Mouse (Mus musculus) liver, adult 2 months (tissue): ENCODE measurements around the gene Ppargc1a. TPM values are rescaled to one million over a fixed set of nuclear protein-coding genes. Genes with fewer than 3 reads are reported as not detected.

ENCODE experiments used
- DNase-seq: peaks from one replicate; pipeline ENCODE4 v3.0.0-alpha.2; 2011; ENCODE audit warnings: low read depth, low spot score; ENCODE audit errors: extremely low read depth
- H3K27ac ChIP-seq: fragments of 200-500 bp; replicated peaks from 2 replicates; pipeline ENCODE4 v1.5.1; 2012; ENCODE audit warnings: low read depth, mild to moderate bottlenecking, control low read depth, inconsistent platforms, low read length; ENCODE audit not compliant: insufficient read depth
- H3K27me3 ChIP-seq: fragments of 200-500 bp; 2 replicates; pipeline ENCODE4 v1.6.1; 2012; ENCODE audit warnings: mild to moderate bottlenecking, moderate library complexity, low read length, inconsistent platforms; ENCODE audit not compliant: control insufficient read depth, insufficient read depth
- H3K36me3 ChIP-seq: fragments of 200-500 bp; 2 replicates; pipeline ENCODE4 v1.6.1; 2012; ENCODE audit warnings: low read length, inconsistent platforms; ENCODE audit not compliant: control insufficient read depth, insufficient read depth
- H3K4me1 ChIP-seq: fragments of 200-500 bp; 2 replicates; pipeline ENCODE4 v1.6.1; 2011; ENCODE audit warnings: low read length; ENCODE audit not compliant: control insufficient read depth, insufficient read depth
- H3K4me3 ChIP-seq: fragments of 200-500 bp; 2 replicates; pipeline ENCODE4 v1.5.1; 2011; ENCODE audit warnings: low read depth, mild to moderate bottlenecking, control low read depth, low read length, moderate library complexity; ENCODE audit not compliant: insufficient read depth
- H3K79me2 ChIP-seq: fragments of 200-500 bp; 2 replicates; pipeline ENCODE4 v1.6.1; 2012; ENCODE audit warnings: inconsistent platforms, mild to moderate bottlenecking, low read length, moderate library complexity; ENCODE audit not compliant: control insufficient read depth, insufficient read depth
- H3K9ac ChIP-seq: fragments of 200-500 bp; 2 replicates; pipeline ENCODE4 v1.6.1; 2012; ENCODE audit warnings: low read depth, mild to moderate bottlenecking, control low read depth, inconsistent platforms, low read length
- CTCF ChIP-seq: fragments of 200-500 bp; IDR thresholded peaks from 2 replicates; pipeline ENCODE4 v1.5.1; 2011; ENCODE audit warnings: low read depth, low read length, control low read depth
- POLR2A ChIP-seq: fragments of 200-500 bp; IDR thresholded peaks from 2 replicates; pipeline ENCODE4 v1.6.1; 2011; ENCODE audit warnings: low read length, control low read depth; ENCODE audit not compliant: insufficient read depth; ENCODE audit errors: extremely low read depth
- WGBS: fragments of 180-500 bp; shearing (Covaris S2); methylation state at CpG from one replicate; pipeline ENCODE4 v1.1.7; 2018; 5-methylcytosine and 5-hydroxymethylcytosine counted together
- polyA plus RNA-seq: library from polyadenylated mRNA; depleted of rRNA; stranded (reverse); fragments of >200 nt; gene quantifications from 2 replicates; pipeline ENCODE4 v1.2.3, GENCODE M21; 2012
- total RNA-seq: library from RNA; depleted of rRNA; stranded (reverse); fragments of >200 nt; gene quantifications from 2 replicates; pipeline ENCODE4 v1.2.3, GENCODE M21; 2014

The Ppargc1a gene
- total and polyA plus RNA-seq, 2 experiments: 1.6 to 5.4 TPM

- Histone ChIP-seq H3K9ac (no peak overlapping the region), H3K36me3 (no peaks in the 10 kb centered on the region), H3K4me3 (no peak overlapping the region), H3K27me3 (no peaks in the 10 kb centered on the region), H3K79me2 (no peaks in the 10 kb centered on the region), H3K4me1 (peaks cover 11% of the 10 kb centered on the region; the same call in 1 of the 2 replicates), H3K27ac (no peak overlapping the region)
- DNase-seq: peak; percentile 90
- TF ChIP-seq POLR2A: no peak
- TF ChIP-seq CTCF: no peak
Observed at GRCm38 (mm10) chr5:51445726-51446125, 121.8 kb downstream of the Ppargc1a start.

- Histone ChIP-seq H3K4me1 (0 out of 2 replicates have a peak, but pooled peaks cover 2% of the 10 kb centered on the region), H3K27ac (no peak overlapping the region), H3K27me3 (no peaks in the 10 kb centered on the region), H3K79me2 (no peaks in the 10 kb centered on the region), H3K4me3 (no peak overlapping the region), H3K9ac (no peak overlapping the region), H3K36me3 (no peaks in the 10 kb centered on the region)
- peak; percentile 29 for DNase-seq
- WGBS: 26% methylated on average over 4 of the region's 4 CpGs
- TF ChIP-seq POLR2A (no peak), CTCF (no peak)
Observed at GRCm38 (mm10) chr5:51439773-51440172, 127.8 kb downstream of the Ppargc1a start.

- Histone ChIP-seq H3K79me2 (no peaks in the 10 kb centered on the region), H3K36me3 (no peaks in the 10 kb centered on the region), H3K27me3 (no peaks in the 10 kb centered on the region), H3K4me3 (no peak overlapping the region), H3K4me1 (no peaks in the 10 kb centered on the region), H3K9ac (no peak overlapping the region), H3K27ac (no peak overlapping the region)
- no peak for DNase-seq
- WGBS: 95% methylated on average over 5 of the region's 5 CpGs
- no peak for TF ChIP-seq CTCF
Observed at GRCm38 (mm10) chr5:51433905-51434304, 133.6 kb downstream of the Ppargc1a start.

- no peak for DNase-seq
- no peak for TF ChIP-seq CTCF
- no peak for TF ChIP-seq POLR2A
Observed at GRCm38 (mm10) chr5:51432532-51432931, 135.0 kb downstream of the Ppargc1a start.

GRCm38 (mm10) chr5:51432031-51432430, 135.5 kb downstream of the Ppargc1a start:
- WGBS: 62% methylated on average over 4 of the region's 4 CpGs
- TF ChIP-seq CTCF (no peak), POLR2A (no peak)
- H3K27me3 ChIP-seq: no peaks in the 10 kb centered on the region
- no peak overlapping the region for H3K4me3 ChIP-seq
- DNase-seq: no peak
- H3K27ac ChIP-seq: no peak overlapping the region
- no peaks in the 10 kb centered on the region for H3K36me3 ChIP-seq
- H3K4me1 ChIP-seq: no peaks in the 10 kb centered on the region
- no peaks in the 10 kb centered on the region for H3K79me2 ChIP-seq
- no peak overlapping the region for H3K9ac ChIP-seq

More at GRCm38 (mm10) chr5:51432532-51432931, 135.0 kb downstream of the Ppargc1a start:
- H3K27ac ChIP-seq: no peak overlapping the region
- no peaks in the 10 kb centered on the region for H3K79me2 ChIP-seq
- H3K4me1 ChIP-seq: no peaks in the 10 kb centered on the region
- H3K27me3 ChIP-seq: no peaks in the 10 kb centered on the region
- 78% methylated on average over 2 of the region's 2 CpGs for WGBS
- H3K36me3 ChIP-seq: no peaks in the 10 kb centered on the region
- H3K9ac ChIP-seq: no peak overlapping the region
- no peak overlapping the region for H3K4me3 ChIP-seq

- H3K36me3 ChIP-seq: no peaks in the 10 kb centered on the region
Observed at GRCm38 (mm10) chr5:51426406-51426805, 141.1 kb downstream of the Ppargc1a start.

More at GRCm38 (mm10) chr5:51426406-51426805, 141.1 kb downstream of the Ppargc1a start:
- no peaks in the 10 kb centered on the region for H3K4me1 ChIP-seq
- TF ChIP-seq POLR2A (no peak), CTCF (no peak)
- H3K9ac ChIP-seq: no peak overlapping the region
- H3K27ac ChIP-seq: no peak overlapping the region
- H3K79me2 ChIP-seq: no peaks in the 10 kb centered on the region
- peak; percentile 90 for DNase-seq
- no peak overlapping the region for H3K4me3 ChIP-seq
- H3K27me3 ChIP-seq: no peaks in the 10 kb centered on the region
